Mouse (Mus musculus): ENCODE measurements at regions not wholly inside any gene's neighbourhood (a gene's known extent, or its start where the extent isn't known, plus 50 kb on each side); places are given as distances from the start of the nearest gene placed in this dataset.

GRCm38 (mm10) chr10:91628672-91629071, 447.6 kb upstream of the Tmpo start:
- no peak overlapping the region for H3K9ac ChIP-seq
- no peaks in the 10 kb centered on the region for H3K4me1 ChIP-seq (ENCODE audit: insufficient read depth)
- WGBS, result 70% methylated on average over 6 of the region's 6 CpGs
- ATAC-seq (ENCODE audit: insufficient read depth), result no peak
- no peak overlapping the region for H3K4me2 ChIP-seq
- no peaks in the 10 kb centered on the region for H3K36me3 ChIP-seq (ENCODE audit: insufficient read depth)
- no peak overlapping the region for H3K4me3 ChIP-seq (ENCODE audit: low read depth, low read length)
- no peaks in the 10 kb centered on the region for H3K9me3 ChIP-seq (ENCODE audit: low read depth, low read length)
- TF ChIP-seq CTCF (IDR thresholded peaks at IDR 0.05; ENCODE audit: low read depth), result no peak
- no peak for DNase-seq
- no peak overlapping the region for H3K27ac ChIP-seq (ENCODE audit: low read depth)
- no peaks in the 10 kb centered on the region for H3K27me3 ChIP-seq (ENCODE audit: insufficient read depth, low read length)

GRCm38 (mm10) chr10:91622281-91622680, 441.2 kb upstream of the Tmpo start:
- Histone ChIP-seq H3K9me3 (ENCODE audit: low read depth, low read length) (no peaks in the 10 kb centered on the region), H3K9ac (no peak overlapping the region), H3K4me3 (ENCODE audit: low read depth, low read length) (no peak overlapping the region), H3K27ac (ENCODE audit: low read depth) (no peak overlapping the region), H3K4me2 (no peak overlapping the region), H3K36me3 (ENCODE audit: insufficient read depth) (no peaks in the 10 kb centered on the region), H3K4me1 (ENCODE audit: insufficient read depth) (no peaks in the 10 kb centered on the region), H3K27me3 (ENCODE audit: insufficient read depth, low read length) (no peaks in the 10 kb centered on the region)
- 66% methylated on average over 2 of the region's 2 CpGs for WGBS
- ATAC-seq (ENCODE audit: insufficient read depth), result no peak
- TF ChIP-seq CTCF (IDR thresholded peaks at IDR 0.05; ENCODE audit: low read depth), result no peak
- DNase-seq, result no peak

GRCm38 (mm10) chr10:91613794-91614479, 432.8 kb upstream of the Tmpo start:
- Histone ChIP-seq H3K36me3 (ENCODE audit: insufficient read depth) (no peaks in the 10 kb centered on the region), H3K9me3 (ENCODE audit: low read depth, low read length) (no peaks in the 10 kb centered on the region), H3K4me3 (ENCODE audit: low read depth, low read length) (no peak overlapping the region), H3K4me1 (ENCODE audit: insufficient read depth) (no peaks in the 10 kb centered on the region), H3K27me3 (ENCODE audit: insufficient read depth, low read length) (no peaks in the 10 kb centered on the region), H3K9ac (no peak overlapping the region), H3K27ac (ENCODE audit: low read depth) (no peak overlapping the region), H3K4me2 (no peak overlapping the region)
- TF ChIP-seq CTCF (IDR thresholded peaks at IDR 0.05; ENCODE audit: low read depth), result no peak
- WGBS, result 64% methylated on average over 8 of the region's 8 CpGs
- no peak for ATAC-seq (ENCODE audit: insufficient read depth)
- peak; percentile 11 for DNase-seq

GRCm38 (mm10) chr10:91612052-91612451, 430.9 kb upstream of the Tmpo start:
- H3K9me3 ChIP-seq (ENCODE audit: low read depth, low read length), result no peaks in the 10 kb centered on the region
- no peak for TF ChIP-seq CTCF (IDR thresholded peaks at IDR 0.05; ENCODE audit: low read depth)
- no peaks in the 10 kb centered on the region for H3K27me3 ChIP-seq (ENCODE audit: insufficient read depth, low read length)
- H3K4me2 ChIP-seq, result no peak overlapping the region
- DNase-seq, result no peak
- 86% methylated on average over 4 of the region's 4 CpGs for WGBS
- no peak overlapping the region for H3K27ac ChIP-seq (ENCODE audit: low read depth)
- no peaks in the 10 kb centered on the region for H3K36me3 ChIP-seq (ENCODE audit: insufficient read depth)
- no peak overlapping the region for H3K9ac ChIP-seq
- H3K4me1 ChIP-seq (ENCODE audit: insufficient read depth), result no peaks in the 10 kb centered on the region
- no peak for ATAC-seq (ENCODE audit: insufficient read depth)
- H3K4me3 ChIP-seq (ENCODE audit: low read depth, low read length), result no peak overlapping the region

- no peak for TF ChIP-seq CTCF (IDR thresholded peaks at IDR 0.05; ENCODE audit: low read depth)
- H3K9ac ChIP-seq, result no peak overlapping the region
- H3K4me2 ChIP-seq, result no peak overlapping the region
- no peak overlapping the region for H3K4me3 ChIP-seq (ENCODE audit: low read depth, low read length)
- no peaks in the 10 kb centered on the region for H3K36me3 ChIP-seq (ENCODE audit: insufficient read depth)
- ATAC-seq (ENCODE audit: insufficient read depth), result peak; percentile 49; the same call in 1 of the 2 replicates
- no peak overlapping the region for H3K27ac ChIP-seq (ENCODE audit: low read depth)
- H3K4me1 ChIP-seq (ENCODE audit: insufficient read depth), result no peaks in the 10 kb centered on the region
- no peaks in the 10 kb centered on the region for H3K27me3 ChIP-seq (ENCODE audit: insufficient read depth, low read length)
- 73% methylated on average over 3 of the region's 3 CpGs for WGBS
- H3K9me3 ChIP-seq (ENCODE audit: low read depth, low read length), result no peaks in the 10 kb centered on the region
- DNase-seq, result peak; percentile 46
Measured at GRCm38 (mm10) chr10:91594891-91595290, 413.8 kb upstream of the Tmpo start.

GRCm38 (mm10) chr10:91593378-91593777, 412.3 kb upstream of the Tmpo start:
- H3K9me3 ChIP-seq (ENCODE audit: low read depth, low read length), result no peaks in the 10 kb centered on the region
- WGBS, result 77% methylated on average over 2 of the region's 2 CpGs

GRCm38 (mm10) chr10:91591845-91592244, 410.7 kb upstream of the Tmpo start:
- Histone ChIP-seq H3K9ac (no peak overlapping the region), H3K4me2 (no peak overlapping the region), H3K36me3 (ENCODE audit: insufficient read depth) (no peaks in the 10 kb centered on the region), H3K9me3 (ENCODE audit: low read depth, low read length) (no peaks in the 10 kb centered on the region), H3K27me3 (ENCODE audit: insufficient read depth, low read length) (no peaks in the 10 kb centered on the region), H3K27ac (ENCODE audit: low read depth) (no peak overlapping the region), H3K4me3 (ENCODE audit: low read depth, low read length) (no peak overlapping the region), H3K4me1 (ENCODE audit: insufficient read depth) (no peaks in the 10 kb centered on the region)
- ATAC-seq (ENCODE audit: insufficient read depth) (no peak), DNase-seq (no peak)
- whole genome bisulfite sequencing, result 62% methylated on average over 10 of the region's 10 CpGs
- TF ChIP-seq CTCF (IDR thresholded peaks at IDR 0.05; ENCODE audit: low read depth), result no peak

More at GRCm38 (mm10) chr10:91593378-91593777, 412.3 kb upstream of the Tmpo start:
- DNase-seq, result no peak
- no peaks in the 10 kb centered on the region for H3K27me3 ChIP-seq (ENCODE audit: insufficient read depth, low read length)
- no peak overlapping the region for H3K4me3 ChIP-seq (ENCODE audit: low read depth, low read length)
- no peaks in the 10 kb centered on the region for H3K4me1 ChIP-seq (ENCODE audit: insufficient read depth)
- no peak overlapping the region for H3K4me2 ChIP-seq
- no peak overlapping the region for H3K9ac ChIP-seq
- TF ChIP-seq CTCF (IDR thresholded peaks at IDR 0.05; ENCODE audit: low read depth), result no peak
- H3K27ac ChIP-seq (ENCODE audit: low read depth), result no peak overlapping the region
- no peaks in the 10 kb centered on the region for H3K36me3 ChIP-seq (ENCODE audit: insufficient read depth)
- ATAC-seq (ENCODE audit: insufficient read depth), result no peak

All from lung, embryonic 14.5 days (tissue).